Mouse (Mus musculus) cerebellum, postnatal 10 days (tissue): ENCODE measurements around the gene Serpinf1.
A peak's percentile ranks its signal among the peaks of the same experiment; 100 is the strongest.
"Not testable (repeated sequence)": the region's sequence is repeated elsewhere in the genome, so short reads cannot be mapped to it uniquely, and the experiment has no call there.

Experiments used
- DNase-seq, 2 experiments: peaks; one replicate each; pipeline ENCODE4 v3.0.0; 2021; ENCODE audit warnings: mixed read lengths in 2 of 2

Serpinf1 gene

DNA sequence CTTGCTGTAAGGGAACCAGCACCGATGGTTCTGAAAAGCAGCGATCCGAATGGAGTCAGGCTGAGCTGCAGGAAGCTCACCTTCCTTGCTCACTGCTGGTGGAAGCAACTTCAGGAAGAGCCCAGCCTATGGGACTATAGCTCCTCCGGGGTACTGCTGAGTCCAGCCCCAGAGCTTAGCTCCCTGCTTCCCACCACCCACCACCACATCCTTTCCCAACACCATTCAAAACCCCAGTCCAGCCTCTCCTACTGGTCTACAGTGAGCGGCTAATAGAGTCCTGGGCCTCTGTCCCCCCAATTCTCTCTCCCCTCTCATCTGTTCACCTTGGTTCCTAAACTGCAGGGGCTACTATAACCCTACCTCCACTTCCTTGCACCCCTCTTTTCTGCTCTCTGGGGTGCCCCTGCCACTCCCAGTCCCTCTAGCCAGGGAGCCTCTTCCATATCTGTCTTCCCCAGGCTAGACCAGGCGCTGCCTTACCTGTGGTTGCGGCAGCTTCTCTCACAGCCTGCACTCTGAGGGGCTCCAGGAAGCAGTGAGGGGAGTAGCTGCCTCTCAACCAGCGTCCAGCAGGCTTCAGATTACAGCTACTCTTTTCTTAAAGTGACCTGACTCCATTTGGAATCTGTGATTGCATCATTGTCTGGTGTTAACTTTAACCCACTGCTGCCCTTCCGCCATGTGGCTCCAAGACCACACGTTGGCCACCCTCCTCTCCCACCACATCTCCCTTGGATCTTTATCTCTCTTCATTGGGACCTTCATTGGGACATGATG is at the start of gene Serpinf1:
TSS of gene Serpinf1 (minus strand) at position 689 of the 780 bp plus-strand sequence.
- no peak for DNase-seq

- DNase-seq = no peak
Observed at GRCm38 (mm10) chr11:75470675-75471074, 48.2 kb upstream of the Serpinf1 start.

- no peak for DNase-seq
Observed at GRCm38 (mm10) chr11:75469261-75469660, 46.8 kb upstream of the Serpinf1 start.

DNA sequence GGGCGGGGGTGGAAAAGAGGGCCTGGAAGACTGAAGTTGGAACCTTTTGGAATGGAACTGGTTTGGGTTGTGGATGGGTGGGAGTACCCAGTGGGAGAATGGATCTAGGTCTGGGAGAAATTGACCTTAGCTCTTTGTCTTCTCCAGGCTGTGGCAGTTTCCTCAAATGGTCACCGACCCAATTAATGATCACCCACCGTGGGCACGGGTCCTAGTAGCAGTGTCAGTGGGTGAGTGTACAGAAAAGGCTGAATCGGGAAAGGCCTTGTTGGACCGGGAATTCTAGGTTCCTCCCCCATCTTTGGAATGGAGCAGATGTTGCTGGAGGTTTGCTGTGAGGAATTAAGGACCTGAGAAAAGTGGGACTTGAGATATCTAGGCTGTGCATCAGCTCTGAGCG is 45.9 kb upstream of the Serpinf1 start:
- DNase-seq = no peak

GRCm38 (mm10) chr11:75467512-75468215 is 45.2 kb upstream of the Serpinf1 start:
- DNase-seq = peak in 1 of 2 experiments; percentile 32

DNA sequence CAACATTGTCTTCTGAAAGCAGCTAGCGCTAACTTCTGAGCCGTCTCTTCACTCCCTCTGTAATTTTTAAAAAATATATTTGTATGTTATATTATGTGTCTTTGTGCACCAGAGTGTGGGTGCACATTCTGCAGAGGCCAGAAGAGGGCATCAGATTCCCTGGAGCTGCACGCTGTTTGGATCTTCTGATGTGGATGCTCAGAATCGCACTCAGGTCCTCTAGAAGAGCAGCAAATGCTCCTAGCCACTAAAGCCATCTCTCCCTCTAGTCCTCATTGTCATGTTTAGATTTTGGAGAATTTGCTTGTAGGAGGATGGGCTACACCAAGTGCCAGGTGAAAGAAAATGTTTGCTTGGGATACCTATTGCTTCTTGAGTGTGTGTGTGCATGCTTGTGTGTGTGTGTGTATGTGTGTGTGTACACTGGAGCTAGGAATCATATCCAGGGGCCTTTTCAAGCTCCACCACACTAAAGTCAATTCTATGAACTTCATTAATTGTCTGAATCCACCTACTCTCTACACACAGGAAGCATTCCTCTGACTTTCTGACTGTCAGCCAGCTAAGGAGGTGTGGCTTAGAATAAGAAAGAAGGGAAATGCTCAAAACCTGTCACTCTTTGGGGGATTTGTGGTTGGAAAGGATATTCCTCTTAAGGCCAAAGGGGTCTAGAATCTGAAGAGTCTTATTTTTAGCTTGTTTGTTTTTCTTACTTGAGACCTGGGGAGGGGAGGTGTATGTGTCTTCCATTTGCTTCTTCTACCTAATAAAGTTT is 44.4 kb upstream of the Serpinf1 start:
- no peak for DNase-seq

DNA sequence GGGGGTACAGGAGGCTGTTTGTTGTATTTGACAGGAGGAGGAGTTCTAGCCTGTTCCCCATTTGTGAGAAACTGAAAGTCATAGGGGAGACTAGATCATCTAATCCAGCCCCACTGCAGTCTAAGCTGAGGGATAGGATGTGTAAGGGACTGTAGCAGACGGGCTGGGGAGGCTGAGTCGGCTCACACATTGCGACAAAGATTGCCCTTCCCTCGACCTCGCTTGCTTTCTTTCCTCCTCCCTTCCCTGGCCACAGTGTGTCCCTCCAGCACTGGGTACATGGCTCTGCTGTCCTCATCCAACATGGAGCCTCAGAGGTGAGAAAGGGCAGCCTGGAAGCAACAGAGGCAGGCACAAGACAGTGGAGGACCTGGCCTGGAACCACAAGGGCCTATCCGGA is 42.5 kb upstream of the Serpinf1 start:
- DNase-seq = no peak

DNA sequence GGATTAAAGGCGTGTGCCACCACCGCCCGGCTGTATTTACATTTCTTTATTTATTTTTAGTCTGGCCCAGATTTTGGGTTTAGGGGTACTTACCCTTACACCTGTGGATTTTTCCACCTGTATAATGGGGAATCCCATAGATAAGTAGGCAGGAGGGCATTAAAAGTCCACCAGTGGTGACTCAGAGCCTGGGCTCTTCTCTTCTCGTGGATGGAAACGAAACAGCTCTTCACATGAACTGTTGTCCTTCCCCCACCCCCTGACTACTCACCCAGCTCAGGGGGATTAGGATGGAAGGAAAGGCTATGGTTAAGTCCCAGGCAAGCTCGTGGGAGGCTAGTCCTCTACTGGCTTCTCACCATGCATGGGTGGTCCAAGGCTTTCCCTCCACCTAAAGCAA is 41.9 kb upstream of the Serpinf1 start:
- DNase-seq = no peak

DNA sequence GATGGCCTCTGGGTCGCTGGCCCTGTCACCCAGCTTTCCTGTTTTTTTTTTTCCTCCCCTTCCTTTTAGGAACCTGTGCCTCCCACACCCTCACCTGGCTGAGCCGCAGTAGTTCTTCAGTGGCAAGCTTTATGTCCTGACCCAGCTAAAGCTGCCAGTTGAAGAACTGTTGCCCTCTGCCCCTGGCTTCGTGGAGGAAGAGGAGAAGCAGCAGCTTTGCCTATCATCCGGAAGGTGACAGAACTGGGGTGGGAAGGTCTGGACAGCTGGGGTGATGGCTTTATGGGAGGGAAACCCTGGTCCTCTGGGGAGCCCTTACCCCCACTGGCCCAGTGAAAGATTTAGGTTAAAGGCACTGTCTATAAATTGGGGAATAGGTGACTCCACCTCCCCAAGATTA is 41.1 kb upstream of the Serpinf1 start:
- no peak for DNase-seq

DNA sequence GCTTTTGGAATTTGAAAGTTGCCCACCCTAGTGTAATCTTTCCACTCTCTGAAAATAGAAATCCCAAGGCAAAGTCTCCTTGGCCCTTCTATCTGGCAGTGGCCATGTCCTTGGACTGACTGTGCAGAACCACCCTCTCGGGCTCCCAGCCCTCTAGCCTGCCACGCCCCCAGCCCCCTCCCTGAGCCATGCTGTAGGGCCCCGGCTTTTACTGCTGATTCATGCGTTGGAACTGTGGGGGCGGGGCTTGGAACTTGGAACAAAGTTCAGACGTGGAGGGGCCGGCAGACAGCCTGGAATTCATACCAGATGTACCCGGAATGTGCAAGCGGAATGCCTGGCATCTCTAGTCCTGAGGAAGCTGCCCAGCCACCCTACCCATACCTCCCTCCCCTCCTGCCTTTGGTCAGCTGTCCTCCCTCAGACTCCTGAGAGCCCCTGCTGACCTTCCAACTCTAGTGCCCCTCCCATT is 40.4 kb upstream of the Serpinf1 start:
- DNase-seq = peak; percentile 75 to 78

DNA sequence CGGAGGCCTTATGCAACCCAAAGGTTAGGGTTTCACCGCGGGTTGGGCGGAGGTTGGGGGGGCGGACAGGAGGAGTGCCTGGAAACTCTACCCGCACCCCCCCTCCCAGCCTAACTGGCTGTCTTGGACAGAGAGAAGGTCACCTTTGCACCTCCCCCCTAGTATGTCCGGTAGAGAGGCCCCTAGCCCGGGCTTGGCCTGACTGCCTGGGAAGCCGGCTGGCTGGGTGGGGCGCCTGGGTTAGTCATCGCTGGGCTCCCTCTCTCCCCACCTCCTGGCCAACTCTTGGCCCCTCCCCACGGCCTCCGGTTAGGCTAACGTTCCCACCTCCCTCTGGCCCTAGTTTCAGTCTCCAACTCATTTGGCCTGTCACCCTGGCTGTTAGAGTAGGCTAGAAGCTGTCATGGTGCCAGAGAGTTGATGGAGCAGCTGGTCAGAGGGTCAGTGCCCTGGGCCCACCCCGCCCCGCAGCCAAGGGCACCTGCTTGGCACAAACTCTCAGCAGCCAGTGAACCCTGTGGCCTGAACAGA is 39.8 kb upstream of the Serpinf1 start:
- peak; percentile 70 to 72 for DNase-seq

DNA sequence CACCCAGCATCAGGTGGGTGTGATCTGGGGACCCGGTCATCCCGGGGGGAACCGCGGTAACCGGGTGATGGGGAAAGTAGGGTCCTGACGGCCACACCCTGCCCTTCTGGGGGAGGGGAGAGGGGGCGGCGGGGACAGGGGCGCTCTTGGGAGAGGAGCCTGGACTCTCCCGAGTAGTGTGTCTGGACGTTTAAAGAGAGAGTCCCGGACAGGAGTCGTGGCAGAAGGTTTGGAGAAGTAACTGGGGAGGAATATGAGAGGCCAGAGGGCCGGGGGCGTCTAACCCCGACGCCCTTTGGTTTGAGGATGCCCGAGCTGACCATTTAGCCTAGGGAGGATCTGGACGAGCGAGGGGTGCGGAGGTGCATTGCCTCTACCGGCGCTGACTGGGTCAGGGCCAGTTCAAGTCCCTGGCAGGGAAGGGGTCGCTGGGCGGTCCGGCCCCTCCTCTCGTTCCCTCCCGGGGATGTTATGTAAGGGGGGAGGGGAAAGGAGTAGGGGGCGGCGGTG is 39.3 kb upstream of the Serpinf1 start:
- no peak for DNase-seq

DNA sequence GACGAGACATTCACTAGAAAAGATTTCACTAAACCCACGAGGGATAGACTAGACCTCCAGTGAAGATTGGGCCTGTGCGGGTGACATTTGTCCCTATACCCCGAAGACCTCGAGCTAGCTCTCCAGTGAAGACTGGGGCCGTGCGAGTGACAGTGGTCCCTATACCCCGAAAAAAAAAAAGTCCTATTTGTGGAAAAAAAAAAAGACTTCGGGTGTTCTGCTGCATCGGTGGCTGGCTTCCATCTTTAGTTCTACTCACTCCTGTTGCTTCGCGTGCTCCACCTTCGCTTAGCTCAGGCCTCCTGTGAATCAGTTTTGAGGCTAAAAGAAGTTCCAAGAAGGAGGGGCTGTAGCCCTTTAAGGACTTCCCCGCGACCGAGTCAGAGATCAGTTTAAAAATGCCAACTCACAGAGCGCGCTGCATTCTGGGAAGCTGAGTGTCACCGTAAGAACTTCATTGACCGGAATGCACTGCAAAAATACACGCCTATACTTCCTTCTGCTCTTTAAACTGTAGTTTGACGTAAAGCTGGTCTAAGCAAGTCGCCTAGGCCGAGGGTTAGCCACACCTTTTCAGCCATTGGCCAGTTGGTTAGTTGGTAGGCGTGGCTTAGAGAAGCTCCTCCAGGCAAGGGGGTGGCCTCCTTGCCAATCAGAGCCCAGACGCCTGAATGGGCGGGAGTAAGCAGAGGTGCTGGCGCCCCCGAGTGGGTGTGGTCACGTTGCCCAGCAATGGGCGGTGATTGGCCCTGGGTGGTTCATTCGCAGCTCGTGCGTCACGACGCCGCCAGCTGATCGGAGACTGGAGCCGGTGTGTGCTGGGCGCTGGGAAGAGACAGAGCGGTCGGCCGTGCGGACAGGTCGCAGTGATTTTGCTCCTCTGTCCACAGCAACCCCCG is 38.6 kb upstream of the Serpinf1 start, which contains the start of gene Tlcd2:
TSS of gene Tlcd2 (plus strand) at position 872 of the 899 bp plus-strand sequence.
- DNase-seq = peak; percentile 99 to 100

- DNase-seq = peak; percentile 93
Observed at GRCm38 (mm10) chr11:75460103-75460843, 37.8 kb upstream of the Serpinf1 start.

DNA sequence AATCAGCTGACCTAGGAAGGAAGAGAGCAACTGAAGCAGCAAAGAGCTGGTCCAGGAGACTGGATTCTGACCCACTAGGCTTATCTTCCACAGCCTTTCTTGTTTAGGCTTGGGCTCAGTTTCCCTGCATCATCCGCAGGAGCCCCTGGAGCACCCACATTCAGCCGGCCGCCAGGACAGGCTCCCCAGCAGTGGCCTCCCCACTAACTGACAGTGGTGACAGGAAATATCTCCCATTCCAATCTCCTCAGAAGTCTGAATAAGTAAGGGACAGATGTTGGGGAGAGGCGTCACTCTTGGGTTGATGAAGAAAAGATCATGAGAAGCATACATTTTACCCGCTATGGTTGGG is 37.2 kb upstream of the Serpinf1 start:
- no peak for DNase-seq

- DNase-seq = no peak
Observed at GRCm38 (mm10) chr11:75459141-75459711, 36.7 kb upstream of the Serpinf1 start.

- no peak for DNase-seq
Observed at GRCm38 (mm10) chr11:75458628-75459041, 36.1 kb upstream of the Serpinf1 start.

DNA sequence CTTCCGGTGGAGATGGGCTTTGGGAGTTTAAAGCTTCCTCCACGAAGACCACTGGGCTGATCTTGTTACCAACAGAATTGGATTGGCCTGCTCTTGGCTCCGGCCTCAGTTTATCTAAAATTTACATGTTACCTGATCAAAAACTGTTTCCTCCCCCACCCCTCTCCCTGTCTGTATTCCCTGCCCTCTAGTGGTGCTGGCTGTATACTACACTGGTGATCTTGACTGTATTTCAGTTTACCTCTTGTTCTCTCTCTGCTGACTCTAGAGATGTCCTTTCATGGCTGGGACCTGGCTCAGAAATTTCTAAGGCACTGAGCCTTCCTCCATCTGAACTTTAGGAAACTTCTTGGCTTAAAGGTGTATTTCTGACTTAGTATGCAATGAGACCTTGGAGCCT is 35.7 kb upstream of the Serpinf1 start:
- DNase-seq = peak; percentile 64 to 73

- no peak for DNase-seq
Observed at GRCm38 (mm10) chr11:75456440-75456871, 34.0 kb upstream of the Serpinf1 start.

DNA sequence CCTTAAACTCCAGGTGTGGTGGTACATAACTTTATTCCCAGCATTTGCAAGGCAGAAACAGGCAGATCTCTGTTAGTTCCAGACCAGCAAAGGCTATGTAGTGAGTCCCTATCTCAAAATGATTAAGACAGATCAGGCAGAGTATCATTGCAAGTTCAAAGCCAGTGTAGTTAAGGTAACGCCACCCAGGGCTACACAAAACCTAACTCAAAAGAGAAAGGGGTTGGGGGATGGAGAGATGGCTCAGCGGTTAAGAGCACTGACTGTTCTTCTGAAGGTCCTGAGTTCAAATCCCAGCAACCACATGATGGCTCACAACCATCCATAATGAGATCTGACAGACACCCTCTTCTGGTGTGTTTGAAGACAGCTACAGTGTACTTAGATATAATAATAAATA is 33.5 kb upstream of the Serpinf1 start:
- not testable (repeated sequence) for DNase-seq
